Mouse (Mus musculus): ENCODE measurements around the gene Ston2. TPM values are rescaled to one million over a fixed set of nuclear protein-coding genes. Genes with fewer than 3 reads are reported as not detected.

The Ston2 gene
- polyA plus RNA-seq, 1 experiment from 2014 or later = 10.6 TPM

DNA sequence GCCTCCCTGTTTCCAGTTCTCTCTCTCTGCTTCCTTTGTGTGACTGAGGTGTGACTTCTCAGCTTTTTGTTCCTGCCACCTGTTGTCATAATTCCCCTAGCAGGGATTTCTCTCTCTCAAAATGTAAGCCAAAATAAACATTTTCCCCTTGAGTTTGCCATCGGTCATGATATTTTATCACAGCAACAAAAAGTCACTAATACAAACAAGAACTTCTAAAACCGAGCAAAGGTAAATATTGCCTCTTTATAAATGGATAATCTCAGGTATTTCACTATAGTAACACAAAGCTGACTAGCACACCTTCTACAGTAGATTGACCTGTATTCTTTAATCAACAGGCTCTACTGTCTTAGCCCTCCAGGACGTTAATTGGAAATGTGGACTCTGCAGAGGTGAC lies 95.2 kb downstream of the Ston2 start:
- no peak for DNase-seq
- Histone ChIP-seq H3K27me3 (ENCODE audit: insufficient read depth, low read length) (no peaks in the 10 kb centered on the region), H3K9me3 (ENCODE audit: low read depth, low read length) (no peaks in the 10 kb centered on the region), H3K9ac (no peak overlapping the region), H3K4me3 (ENCODE audit: low read depth, low read length) (no peak overlapping the region), H3K36me3 (ENCODE audit: insufficient read depth) (no peaks in the 10 kb centered on the region), H3K4me1 (ENCODE audit: insufficient read depth) (no peaks in the 10 kb centered on the region), H3K27ac (ENCODE audit: low read depth) (no peak overlapping the region), H3K4me2 (no peak overlapping the region)
- ATAC-seq (ENCODE audit: insufficient read depth) = no peak
- WGBS = 47% methylated on average over 3 of the region's 3 CpGs
- no peak for TF ChIP-seq CTCF (IDR thresholded peaks at IDR 0.05; ENCODE audit: low read depth)

DNA sequence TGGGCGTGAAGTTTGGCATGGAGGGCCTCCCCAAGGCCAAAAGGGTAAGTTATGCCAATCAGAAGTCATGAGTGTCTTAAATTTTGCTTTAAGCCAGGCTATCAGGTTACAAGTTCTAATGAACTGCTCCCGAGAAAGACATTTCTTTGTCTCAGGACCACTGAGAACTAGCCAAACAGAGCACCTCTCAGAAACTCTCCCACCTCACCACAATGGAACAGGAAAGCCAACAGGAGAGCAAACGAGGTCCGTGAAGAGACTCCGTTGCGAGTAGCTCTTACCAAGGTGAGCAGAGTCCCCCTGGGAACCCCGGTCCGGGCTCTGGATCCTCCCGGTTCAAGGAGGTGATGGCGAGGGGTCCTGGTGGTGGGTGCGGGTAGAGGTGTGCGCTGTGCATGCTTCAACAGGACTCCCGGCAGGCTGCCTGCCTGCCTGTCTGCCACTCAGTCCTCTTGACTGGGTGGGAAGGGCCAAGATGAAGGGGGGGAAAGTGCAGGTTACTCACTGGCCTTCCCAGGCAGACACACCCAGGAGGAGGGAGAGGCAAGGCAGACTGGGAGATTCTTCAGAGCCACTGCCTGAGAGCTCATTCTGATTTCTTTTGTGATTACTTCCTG lies 102.4 kb downstream of the Ston2 start:
- peak overlapping the region; percentile 20 for H3K27ac ChIP-seq (ENCODE audit: low read depth)
- peaks cover 9% of the 10 kb centered on the region for H3K4me1 ChIP-seq (ENCODE audit: insufficient read depth)
- no peak overlapping the region for H3K9ac ChIP-seq
- peak overlapping the region; percentile 6 for H3K4me3 ChIP-seq (ENCODE audit: low read depth, low read length)
- H3K36me3 ChIP-seq (ENCODE audit: insufficient read depth) = no peaks in the 10 kb centered on the region
- ATAC-seq (ENCODE audit: insufficient read depth) = peak; percentile 82
- H3K9me3 ChIP-seq (ENCODE audit: low read depth, low read length) = no peaks in the 10 kb centered on the region
- no peaks in the 10 kb centered on the region for H3K27me3 ChIP-seq (ENCODE audit: insufficient read depth, low read length)
- 14% methylated on average over 13 of the region's 13 CpGs for WGBS
- peak overlapping the region; percentile 61 for H3K4me2 ChIP-seq
- DNase-seq = peak; percentile 62
- TF ChIP-seq CTCF (IDR thresholded peaks at IDR 0.05; ENCODE audit: low read depth) = no peak

DNA sequence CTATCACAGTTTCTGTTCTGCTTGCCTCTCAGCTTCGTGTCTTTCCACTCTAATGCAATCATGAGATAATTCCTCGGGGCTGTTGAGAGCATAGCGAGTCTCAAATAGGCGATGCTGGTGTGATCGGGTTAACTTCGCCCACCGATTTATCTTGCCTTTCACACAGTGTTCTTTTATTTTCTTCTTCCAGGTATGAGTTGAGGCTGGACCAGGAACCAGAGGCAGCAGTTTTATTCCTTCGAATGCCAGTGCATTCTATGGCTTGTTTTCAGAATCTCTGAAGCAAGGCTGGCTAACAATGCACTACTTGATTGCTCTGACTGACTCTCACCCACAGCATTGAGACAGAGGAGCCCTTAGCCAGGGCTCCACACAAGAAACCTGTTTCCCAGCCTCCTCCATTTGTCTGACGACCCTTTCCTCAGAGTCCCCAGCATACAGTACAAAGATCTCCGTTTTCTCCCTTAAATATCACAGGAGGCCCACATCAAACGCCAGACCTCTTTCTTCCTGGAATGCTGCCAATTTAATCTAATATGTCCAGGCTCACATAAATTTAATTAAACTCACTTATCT lies 103.3 kb downstream of the Ston2 start:
- 28% methylated on average over 11 of the region's 11 CpGs for WGBS
- ATAC-seq (ENCODE audit: insufficient read depth) (peak; percentile 54; the same call in 1 of the 2 replicates), DNase-seq (peak; percentile 47)
- H3K4me2 ChIP-seq = peak overlapping the region; percentile 61
- TF ChIP-seq CTCF (IDR thresholded peaks at IDR 0.05; ENCODE audit: low read depth) = no peak
- H3K4me3 ChIP-seq (ENCODE audit: low read depth, low read length) = peak overlapping the region; percentile 6
- H3K27me3 ChIP-seq (ENCODE audit: insufficient read depth, low read length) = no peaks in the 10 kb centered on the region
- H3K9ac ChIP-seq = peak overlapping the region; percentile 24
- H3K27ac ChIP-seq (ENCODE audit: low read depth) = peak overlapping the region; percentile 20
- H3K4me1 ChIP-seq (ENCODE audit: insufficient read depth) = peaks cover 9% of the 10 kb centered on the region
- no peaks in the 10 kb centered on the region for H3K9me3 ChIP-seq (ENCODE audit: low read depth, low read length)
- H3K36me3 ChIP-seq (ENCODE audit: insufficient read depth) = no peaks in the 10 kb centered on the region

- Histone ChIP-seq H3K4me1 (ENCODE audit: insufficient read depth) (peaks cover 12% of the 10 kb centered on the region), H3K36me3 (ENCODE audit: insufficient read depth) (no peaks in the 10 kb centered on the region), H3K4me3 (ENCODE audit: low read depth, low read length) (peak overlapping the region; percentile 6), H3K27me3 (ENCODE audit: insufficient read depth, low read length) (no peaks in the 10 kb centered on the region), H3K9ac (peak overlapping the region; percentile 14), H3K9me3 (ENCODE audit: low read depth, low read length) (no peaks in the 10 kb centered on the region), H3K4me2 (peak overlapping the region; percentile 61), H3K27ac (ENCODE audit: low read depth) (peak overlapping the region; percentile 20)
- DNase-seq (peak; percentile 64), ATAC-seq (ENCODE audit: insufficient read depth) (peak; percentile 59; the same call in 1 of the 2 replicates)
- no peak for TF ChIP-seq CTCF (IDR thresholded peaks at IDR 0.05; ENCODE audit: low read depth)
- WGBS = 14% methylated on average over 15 of the region's 15 CpGs
Measured at GRCm38 (mm10) chr12:91684101-91684839, 103.9 kb downstream of the Ston2 start.

DNA sequence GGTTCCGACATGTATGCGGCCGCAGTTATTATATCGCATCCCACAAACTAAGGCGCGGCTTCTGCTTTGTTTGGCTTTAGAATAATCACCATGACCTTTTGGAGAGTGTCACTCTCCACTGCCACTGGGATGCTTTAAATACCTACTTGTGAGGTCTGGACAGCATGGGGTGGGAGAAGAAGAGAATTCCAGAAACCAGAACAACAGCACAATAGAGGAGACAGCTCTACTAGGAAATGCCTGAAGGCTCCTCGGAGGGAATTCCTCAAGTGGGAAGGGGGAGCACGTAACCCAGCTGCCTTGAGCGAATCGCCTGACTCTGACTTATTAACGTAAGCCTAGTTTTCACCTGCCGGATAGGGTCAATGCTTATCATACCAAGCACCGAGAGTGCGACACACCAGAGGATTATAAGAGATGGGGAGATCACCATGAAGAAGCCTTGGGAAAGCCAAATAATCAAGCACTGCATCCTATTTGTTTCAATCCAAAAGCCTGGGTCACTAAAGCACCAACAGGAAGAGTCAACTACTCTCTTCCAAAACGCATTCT lies 104.6 kb downstream of the Ston2 start:
- Histone ChIP-seq H3K36me3 (ENCODE audit: insufficient read depth) (no peaks in the 10 kb centered on the region), H3K27ac (ENCODE audit: low read depth) (peak overlapping the region; percentile 20; the same call in 1 of the 2 replicates), H3K9me3 (ENCODE audit: low read depth, low read length) (no peaks in the 10 kb centered on the region), H3K4me1 (ENCODE audit: insufficient read depth) (peaks cover 12% of the 10 kb centered on the region), H3K27me3 (ENCODE audit: insufficient read depth, low read length) (no peaks in the 10 kb centered on the region), H3K9ac (0 out of 2 replicates have a peak overlapping the region, but pooled peaks have one; percentile 7), H3K4me2 (peak overlapping the region; percentile 61), H3K4me3 (ENCODE audit: low read depth, low read length) (peak overlapping the region; percentile 6)
- 32% methylated on average over 15 of the region's 15 CpGs for WGBS
- DNase-seq (peak; percentile 5), ATAC-seq (ENCODE audit: insufficient read depth) (no peak)
- no peak for TF ChIP-seq CTCF (IDR thresholded peaks at IDR 0.05; ENCODE audit: low read depth)

DNA sequence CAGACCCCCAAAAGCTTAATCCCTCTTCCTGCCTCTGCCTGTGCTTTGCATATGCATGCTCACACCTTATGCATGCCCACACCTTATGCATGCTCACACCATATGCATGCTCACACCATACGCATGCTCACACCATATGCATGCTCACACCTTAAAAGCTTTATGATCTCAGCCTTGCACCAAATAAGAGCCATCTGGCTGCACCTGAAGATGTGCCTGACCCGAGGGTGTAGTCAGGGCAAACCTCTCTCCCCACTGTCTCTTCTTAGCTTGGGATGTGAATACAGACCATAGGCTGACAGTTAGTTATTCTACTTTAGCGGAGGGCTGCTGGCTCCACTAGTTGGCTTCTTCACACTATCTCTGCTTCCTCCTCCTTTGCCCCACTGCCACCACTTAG lies 105.1 kb downstream of the Ston2 start:
- Histone ChIP-seq H3K4me2 (peak overlapping the region; percentile 61), H3K9ac (no peak overlapping the region), H3K4me1 (ENCODE audit: insufficient read depth) (peaks cover 12% of the 10 kb centered on the region), H3K36me3 (ENCODE audit: insufficient read depth) (no peaks in the 10 kb centered on the region), H3K4me3 (ENCODE audit: low read depth, low read length) (no peak overlapping the region), H3K27me3 (ENCODE audit: insufficient read depth, low read length) (no peaks in the 10 kb centered on the region), H3K27ac (ENCODE audit: low read depth) (no peak overlapping the region), H3K9me3 (ENCODE audit: low read depth, low read length) (no peaks in the 10 kb centered on the region)
- TF ChIP-seq CTCF (IDR thresholded peaks at IDR 0.05; ENCODE audit: low read depth) = no peak
- 73% methylated on average over 3 of the region's 3 CpGs for WGBS
- ATAC-seq (ENCODE audit: insufficient read depth) (no peak), DNase-seq (no peak)

Measured in lung, embryonic 14.5 days (tissue).